Mouse (Mus musculus): Measurements from ENCODE around the gene Olfr479.
"Not testable (repeated sequence)": the region's sequence is repeated elsewhere in the genome, so short reads cannot be mapped to it uniquely, and the experiment has no call there.

Gene Olfr479

DNA sequence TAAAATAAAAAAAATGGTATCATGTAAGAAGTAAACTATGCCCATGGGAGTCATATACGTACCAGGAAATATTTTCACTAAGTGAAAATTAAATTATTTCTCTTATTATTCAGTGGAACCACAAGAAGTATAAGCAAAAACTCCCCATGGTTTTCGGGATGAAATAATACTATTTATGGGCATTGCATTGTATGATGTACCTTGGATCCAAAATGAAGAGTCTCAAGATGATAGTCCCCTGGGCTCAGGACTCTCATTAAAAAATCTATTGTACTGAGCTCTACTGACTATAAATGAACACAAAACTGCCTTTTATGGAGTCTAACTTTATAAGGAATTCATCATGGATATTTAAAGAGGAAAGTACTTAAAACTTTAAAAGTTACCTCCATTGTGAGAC, at the start of gene Olfr479:
Gene Olfr479 (plus strand): TSS at position 301 of the 400 bp plus-strand sequence.
- no peak for DNase-seq (ENCODE audit: low spot score)

GRCm38 (mm10) chr7:108014256-108014655, 36.2 kb upstream of the Olfr479 start:
- not testable (repeated sequence) for DNase-seq (ENCODE audit: low spot score)

GRCm38 (mm10) chr7:108033889-108034288, 16.6 kb upstream of the Olfr479 start, which contains the start of gene Olfr478:
Gene Olfr478, minus strand, starts transcription at chr7:108033989.
- no peak for DNase-seq (ENCODE audit: low spot score)

DNA sequence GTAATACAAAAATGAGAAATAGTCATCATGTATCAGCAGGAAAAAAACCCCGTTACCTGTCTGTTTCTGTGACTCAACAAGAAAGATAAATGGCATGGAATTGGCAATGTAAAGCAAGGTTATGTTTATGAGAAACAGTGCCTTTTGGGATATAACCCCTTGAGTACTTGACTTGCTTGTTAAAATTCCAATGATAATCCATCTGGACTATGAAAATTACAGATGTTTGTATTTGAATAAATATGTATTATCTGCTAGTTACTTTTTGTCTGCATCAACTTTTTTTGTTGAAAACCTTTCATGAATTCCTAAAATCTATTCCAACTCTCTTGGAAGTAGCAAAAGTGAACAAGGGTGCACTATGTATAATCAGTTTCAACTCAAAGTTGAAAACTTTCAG, 16.8 kb downstream of the Olfr479 start, which contains the start of gene Olfr480:
Gene Olfr480 (minus strand): TSS at position 101 of the 400 bp plus-strand sequence.
- no peak for DNase-seq (ENCODE audit: low spot score)

DNA sequence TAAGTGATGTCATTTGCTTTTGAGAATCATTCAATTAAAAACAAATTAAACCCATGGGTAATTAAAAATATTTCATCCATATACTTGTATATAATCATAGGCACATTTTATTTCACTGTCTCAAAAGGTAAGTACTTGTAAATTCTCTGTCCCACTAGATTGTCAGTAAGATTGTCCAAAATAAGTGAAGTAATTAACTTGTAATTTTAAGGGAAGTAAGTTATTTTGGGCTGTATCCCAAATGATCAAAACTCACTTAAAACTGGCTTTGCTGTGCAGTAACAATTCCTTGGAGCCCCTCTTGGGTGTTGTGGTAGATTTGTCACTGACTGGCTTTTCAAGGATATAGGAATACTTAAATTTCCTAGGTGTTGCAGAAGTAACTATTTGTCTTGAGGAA, 29.1 kb downstream of the Olfr479 start, which contains the start of gene Olfr481:
Gene Olfr481 (plus strand): TSS at position 301 of the 400 bp plus-strand sequence.
- DNase-seq (ENCODE audit: low spot score), result no peak

DNA sequence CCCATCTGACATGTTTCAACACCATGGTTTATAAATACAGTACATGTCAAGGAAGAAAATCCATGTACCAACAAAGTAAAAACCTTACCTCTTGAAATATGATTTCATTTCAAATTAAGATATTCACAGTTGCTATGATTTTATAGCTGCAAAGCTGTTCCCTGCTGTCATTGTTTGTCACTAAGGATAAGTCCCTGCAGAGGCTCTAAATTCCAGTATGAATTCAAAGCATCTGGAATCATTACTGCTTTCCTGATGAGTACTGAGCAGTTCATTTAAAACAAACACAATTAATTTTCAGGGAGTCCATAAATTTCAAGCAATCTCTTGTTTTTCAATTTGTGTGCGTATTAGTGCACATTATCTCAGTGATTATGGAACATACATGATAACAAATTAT, 47.0 kb downstream of the Olfr479 start, which contains the start of gene Olfr482:
Gene Olfr482 (minus strand): TSS at position 101 of the 400 bp plus-strand sequence.
- no peak for DNase-seq (ENCODE audit: low spot score)

GRCm38 (mm10) chr7:108100549-108100948, 50.1 kb downstream of the Olfr479 start, which contains the start of gene Olfr483:
Gene Olfr483, plus strand, starts transcription at chr7:108100849.
- DNase-seq (ENCODE audit: low spot score), result no peak
